Mouse (Mus musculus) kidney, adult 11 months (tissue): ENCODE measurements around the gene Cldn34c2.
"Not testable (repeated sequence)": the region's sequence is repeated elsewhere in the genome, so short reads cannot be mapped to it uniquely, and the experiment has no call there.

ENCODE experiments used
- DNase-seq: peaks from one replicate; pipeline ENCODE4 v3.0.0; 2022

Cldn34c2 gene

GRCm38 (mm10) chrX:123581400-123581799 lies at the start of gene Cldn34c2:
TSS of gene Cldn34c2 (plus strand) at chrX:123581700.
- not testable (repeated sequence) for DNase-seq

- not testable (repeated sequence) for DNase-seq
These were observed 30.1 kb upstream of the Cldn34c2 start for GRCm38 (mm10) chrX:123551378-123551777.

GRCm38 (mm10) chrX:123612158-123612828 lies 30.8 kb downstream of the Cldn34c2 start:
- not testable (repeated sequence) for DNase-seq
